Mouse (Mus musculus): ENCODE data around the gene Pmpca.

DNA sequence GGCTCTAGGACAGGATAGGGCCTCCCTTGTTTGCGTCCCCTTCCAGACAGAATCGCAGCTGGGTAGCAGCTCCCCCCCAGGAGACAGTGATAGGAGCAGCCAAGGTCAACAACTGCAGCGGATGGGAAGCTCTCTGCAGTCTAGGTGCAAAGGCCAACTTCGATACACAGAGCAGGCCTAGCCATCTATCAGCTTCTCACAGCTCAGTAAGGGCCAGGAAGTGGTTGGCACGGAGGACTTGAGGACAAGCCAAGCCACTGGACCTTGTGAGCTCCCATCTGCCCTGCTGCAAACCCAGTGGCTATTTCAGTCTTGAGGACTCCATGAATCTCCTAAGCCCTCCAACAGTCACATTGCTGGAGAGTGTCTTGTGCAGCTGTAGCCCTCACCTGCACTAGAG lies 10.5 kb downstream of the Pmpca start:
- TF ChIP-seq POLR2A (IDR thresholded peaks at IDR 0.05; ENCODE audit: borderline replicate concordance, control insufficient read depth, low read depth, low read length) (no peak), CTCF (IDR thresholded peaks at IDR 0.05; ENCODE audit: control insufficient read depth, insufficient read depth, low read length) (no peak)

All from bone marrow, adult 2 months (tissue).